ENCODE assay signal across 10 mouse cellular contexts in the genomic region with DNA sequence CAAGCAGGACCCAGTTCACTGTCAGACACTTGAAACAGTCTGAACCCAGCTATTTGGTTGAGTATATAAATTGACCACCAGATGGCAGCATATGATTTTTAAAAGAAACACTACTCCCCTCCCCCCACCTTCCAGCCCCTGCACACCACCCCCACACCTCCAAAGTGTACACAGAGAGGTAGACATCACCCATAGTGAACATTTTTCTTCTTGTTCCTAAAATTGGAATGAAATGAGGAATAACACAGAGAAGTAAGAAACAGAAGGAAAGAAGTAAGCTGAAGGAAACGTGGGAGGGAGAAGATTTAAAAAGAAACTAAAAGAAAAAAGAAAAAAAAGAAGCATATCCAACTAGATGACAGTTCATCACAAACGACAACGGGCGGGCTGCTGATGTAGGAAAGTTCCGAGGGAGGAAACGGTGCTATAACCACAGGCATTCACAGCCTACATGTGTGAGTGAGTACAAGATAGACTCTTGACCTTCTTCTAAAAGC.
DNase-seq lines count a peak whose midpoint lies in the region; ATAC-seq lines count a peak whose summit lies in the region.
"Had no signal": no experiment of that assay in that cellular context is flagged by ENCODE, and none has a peak within 500 bp of the region (broad histone marks: within the 10 kb centered on the region; RNA-seq: fewer than 3 reads in every experiment).

No protein-coding gene starts in this region.

- intact Hi-C loops in heart, postnatal 14 days (cut with DNase I), result loop anchor here (2.0 to 10.0 kb wide), 3 partner anchors 270 to 778 kb away; no protein-coding TSS in a partner anchor

- peak; percentile 59 for DNase-seq in hindbrain, embryonic 11.5 days (ENCODE audit: low spot score)
- peak; percentile 76 for DNase-seq in A20 (ENCODE audit: low read depth, low spot score)
- DNase-seq in Muller cell, postnatal 12 days (ENCODE audit: inconsistent ontology term), result peak; percentile 36
- peak; percentile 7 to 26 for DNase-seq in heart, postnatal 14 days
- DNase-seq in yolk sac, embryonic 10.5 days (ENCODE audit: low spot score), result peak; percentile 22
- DNase-seq in adrenal gland, postnatal 25 days, result no peak

- H3K27ac ChIP-seq in hindbrain, embryonic 11.5 days (ENCODE audit: low read depth, low read length), result no peak overlapping the region
- H3K27ac ChIP-seq in hindbrain, embryonic 12.5 days, result no peak overlapping the region
- no peak overlapping the region for H3K27ac ChIP-seq in midbrain, embryonic 15.5 days
- H3K27ac ChIP-seq: embryonic facial prominence, embryonic 13.5 days; lung, embryonic 15.5 days had no signal

- H3K4me3 ChIP-seq in hindbrain, embryonic 11.5 days (ENCODE audit: low read depth, low read length), result no peak overlapping the region
- no peak overlapping the region for H3K4me3 ChIP-seq in hindbrain, embryonic 12.5 days
- H3K4me3 ChIP-seq in midbrain, embryonic 15.5 days, result no peak overlapping the region
- H3K4me3 ChIP-seq: embryonic facial prominence, embryonic 13.5 days; lung, embryonic 15.5 days had no signal

- 72% methylated on average over 6 of the region's 6 CpGs for WGBS in hindbrain, embryonic 11.5 days
- 75% methylated on average over 6 of the region's 6 CpGs for WGBS in hindbrain, embryonic 12.5 days
- WGBS in midbrain, embryonic 15.5 days, result 78% methylated on average over 6 of the region's 6 CpGs

- ATAC-seq in hindbrain, embryonic 11.5 days (ENCODE audit: low FRiP score), result peak; percentile 45; the same call in 1 of the 2 replicates
- ATAC-seq in hindbrain, embryonic 12.5 days (ENCODE audit: low FRiP score), result no peak
- ATAC-seq in midbrain, embryonic 15.5 days (replicated peaks), result peak; percentile 67

- H3K4me2 ChIP-seq in hindbrain, embryonic 11.5 days (replicated peaks; ENCODE audit: low read depth, low read length), result no peak overlapping the region
- no peak overlapping the region for H3K4me2 ChIP-seq in hindbrain, embryonic 12.5 days (replicated peaks)
- H3K4me2 ChIP-seq in midbrain, embryonic 15.5 days, result no peak overlapping the region
- H3K4me2 ChIP-seq: embryonic facial prominence, embryonic 13.5 days; lung, embryonic 15.5 days had no signal

- H3K27me3 ChIP-seq in hindbrain, embryonic 11.5 days (ENCODE audit: control insufficient read depth, insufficient read depth, low read length), result no peaks in the 10 kb centered on the region
- H3K27me3 ChIP-seq in hindbrain, embryonic 12.5 days, result no peaks in the 10 kb centered on the region
- H3K27me3 ChIP-seq in midbrain, embryonic 15.5 days (replicated peaks), result no peaks in the 10 kb centered on the region
- H3K27me3 ChIP-seq: embryonic facial prominence, embryonic 13.5 days; lung, embryonic 15.5 days had no signal

- no peak overlapping the region for H3K9ac ChIP-seq in hindbrain, embryonic 11.5 days (ENCODE audit: low read depth, low read length)
- no peak overlapping the region for H3K9ac ChIP-seq in hindbrain, embryonic 12.5 days
- H3K9ac ChIP-seq in midbrain, embryonic 15.5 days, result no peak overlapping the region
- H3K9ac ChIP-seq: embryonic facial prominence, embryonic 13.5 days; lung, embryonic 15.5 days had no signal

- no peaks in the 10 kb centered on the region for H3K36me3 ChIP-seq in hindbrain, embryonic 11.5 days (ENCODE audit: control insufficient read depth, insufficient read depth, low read length)
- H3K36me3 ChIP-seq in hindbrain, embryonic 12.5 days, result no peaks in the 10 kb centered on the region
- H3K36me3 ChIP-seq in midbrain, embryonic 15.5 days (replicated peaks), result no peaks in the 10 kb centered on the region
- H3K36me3 ChIP-seq: embryonic facial prominence, embryonic 13.5 days; lung, embryonic 15.5 days had no signal

- H3K9me3 ChIP-seq in hindbrain, embryonic 11.5 days (ENCODE audit: control insufficient read depth, low read length), result no peaks in the 10 kb centered on the region
- H3K9me3 ChIP-seq in hindbrain, embryonic 12.5 days (replicated peaks), result no peaks in the 10 kb centered on the region
- no peaks in the 10 kb centered on the region for H3K9me3 ChIP-seq in midbrain, embryonic 15.5 days
- H3K9me3 ChIP-seq: embryonic facial prominence, embryonic 13.5 days; lung, embryonic 15.5 days had no signal

- no peaks in the 10 kb centered on the region for H3K4me1 ChIP-seq in hindbrain, embryonic 11.5 days (replicated peaks; ENCODE audit: control insufficient read depth, insufficient read depth, low read length)
- no peaks in the 10 kb centered on the region for H3K4me1 ChIP-seq in hindbrain, embryonic 12.5 days
- no peaks in the 10 kb centered on the region for H3K4me1 ChIP-seq in midbrain, embryonic 15.5 days
- H3K4me1 ChIP-seq: embryonic facial prominence, embryonic 13.5 days; lung, embryonic 15.5 days had no signal
